Mouse (Mus musculus): Measurements from ENCODE around the gene Phactr2.

- TF ChIP-seq CTCF (IDR thresholded peaks at IDR 0.05; ENCODE audit: insufficient read depth, low read length), result no peak
- no peak for TF ChIP-seq POLR2A (IDR thresholded peaks at IDR 0.05; ENCODE audit: borderline replicate concordance, extremely low read depth, low read depth, low read length)
Measured at GRCm38 (mm10) chr10:13479341-13479740, 5.1 kb upstream of the Phactr2 start.
